Mouse (Mus musculus): ENCODE measurements around the gene Fra10ac1. TPM values are rescaled to one million over a fixed set of nuclear protein-coding genes. Genes with fewer than 3 reads are reported as not detected.

Gene Fra10ac1
- polyA plus RNA-seq, 1 experiment from 2014 or later: 37.6 TPM

- Histone ChIP-seq H3K9ac (ENCODE audit: low read depth, low read length) (no peak overlapping the region), H3K27ac (no peak overlapping the region), H3K4me3 (replicated peaks; ENCODE audit: low read depth, low read length) (no peak overlapping the region), H3K9me3 (replicated peaks; ENCODE audit: low read length) (no peaks in the 10 kb centered on the region), H3K27me3 (ENCODE audit: insufficient read depth, low read length) (no peaks in the 10 kb centered on the region), H3K4me1 (replicated peaks; ENCODE audit: insufficient read depth, low read length) (no peaks in the 10 kb centered on the region), H3K4me2 (ENCODE audit: low read length) (no peak overlapping the region), H3K36me3 (ENCODE audit: insufficient read depth, low read length) (no peaks in the 10 kb centered on the region)
- no peak for TF ChIP-seq CTCF (IDR thresholded peaks at IDR 0.05; ENCODE audit: low read depth)
- DNase-seq (ENCODE audit: low spot score) (no peak), ATAC-seq (replicated peaks; ENCODE audit: low FRiP score, low read depth) (no peak)
- WGBS: 67% methylated on average over 7 of the region's 7 CpGs
These were observed 22.2 kb upstream of the Fra10ac1 start for GRCm38 (mm10) chr19:38246177-38246622.

GRCm38 (mm10) chr19:38245361-38246176 is 21.6 kb upstream of the Fra10ac1 start:
- WGBS: 44% methylated on average over 10 of the region's 10 CpGs
- ATAC-seq (replicated peaks; ENCODE audit: low FRiP score, low read depth) (no peak), DNase-seq (ENCODE audit: low spot score) (peak; percentile 16)

GRCm38 (mm10) chr19:38244748-38245147 is 20.8 kb upstream of the Fra10ac1 start:
- H3K27me3 ChIP-seq (ENCODE audit: insufficient read depth, low read length): no peaks in the 10 kb centered on the region
- H3K4me2 ChIP-seq (ENCODE audit: low read length): no peak overlapping the region
- DNase-seq (ENCODE audit: low spot score) (no peak), ATAC-seq (replicated peaks; ENCODE audit: low FRiP score, low read depth) (no peak)
- 64% methylated on average over 8 of the region's 8 CpGs for WGBS
- H3K9me3 ChIP-seq (replicated peaks; ENCODE audit: low read length): no peaks in the 10 kb centered on the region
- H3K27ac ChIP-seq: no peak overlapping the region
- H3K9ac ChIP-seq (ENCODE audit: low read depth, low read length): no peak overlapping the region
- H3K4me3 ChIP-seq (replicated peaks; ENCODE audit: low read depth, low read length): no peak overlapping the region
- H3K4me1 ChIP-seq (replicated peaks; ENCODE audit: insufficient read depth, low read length): no peaks in the 10 kb centered on the region
- no peak for TF ChIP-seq CTCF (IDR thresholded peaks at IDR 0.05; ENCODE audit: low read depth)
- H3K36me3 ChIP-seq (ENCODE audit: insufficient read depth, low read length): no peaks in the 10 kb centered on the region

More at GRCm38 (mm10) chr19:38245361-38246176, 21.6 kb upstream of the Fra10ac1 start:
- TF ChIP-seq CTCF (IDR thresholded peaks at IDR 0.05; ENCODE audit: low read depth): no peak
- Histone ChIP-seq H3K9me3 (replicated peaks; ENCODE audit: low read length) (no peaks in the 10 kb centered on the region), H3K4me3 (replicated peaks; ENCODE audit: low read depth, low read length) (no peak overlapping the region), H3K36me3 (ENCODE audit: insufficient read depth, low read length) (no peaks in the 10 kb centered on the region), H3K4me2 (ENCODE audit: low read length) (no peak overlapping the region), H3K9ac (ENCODE audit: low read depth, low read length) (no peak overlapping the region), H3K4me1 (replicated peaks; ENCODE audit: insufficient read depth, low read length) (no peaks in the 10 kb centered on the region), H3K27me3 (ENCODE audit: insufficient read depth, low read length) (no peaks in the 10 kb centered on the region), H3K27ac (no peak overlapping the region)

- no peak overlapping the region for H3K4me2 ChIP-seq (ENCODE audit: low read length)
- no peak overlapping the region for H3K9ac ChIP-seq (ENCODE audit: low read depth, low read length)
- no peaks in the 10 kb centered on the region for H3K9me3 ChIP-seq (replicated peaks; ENCODE audit: low read length)
- H3K4me1 ChIP-seq (replicated peaks; ENCODE audit: insufficient read depth, low read length): no peaks in the 10 kb centered on the region
- H3K27ac ChIP-seq: no peak overlapping the region
- no peak for TF ChIP-seq CTCF (IDR thresholded peaks at IDR 0.05; ENCODE audit: low read depth)
- H3K4me3 ChIP-seq (replicated peaks; ENCODE audit: low read depth, low read length): no peak overlapping the region
- ATAC-seq (replicated peaks; ENCODE audit: low FRiP score, low read depth) (no peak), DNase-seq (ENCODE audit: low spot score) (no peak)
- no peaks in the 10 kb centered on the region for H3K36me3 ChIP-seq (ENCODE audit: insufficient read depth, low read length)
- 82% methylated on average over 8 of the region's 8 CpGs for WGBS
- H3K27me3 ChIP-seq (ENCODE audit: insufficient read depth, low read length): no peaks in the 10 kb centered on the region
These were observed 18.4 kb upstream of the Fra10ac1 start for GRCm38 (mm10) chr19:38242314-38242852.

GRCm38 (mm10) chr19:38238213-38238951 is 14.4 kb upstream of the Fra10ac1 start:
- Histone ChIP-seq H3K27me3 (ENCODE audit: insufficient read depth, low read length) (no peaks in the 10 kb centered on the region), H3K4me2 (ENCODE audit: low read length) (no peak overlapping the region), H3K27ac (no peak overlapping the region), H3K36me3 (ENCODE audit: insufficient read depth, low read length) (no peaks in the 10 kb centered on the region), H3K4me1 (replicated peaks; ENCODE audit: insufficient read depth, low read length) (no peaks in the 10 kb centered on the region), H3K9ac (ENCODE audit: low read depth, low read length) (no peak overlapping the region), H3K9me3 (replicated peaks; ENCODE audit: low read length) (no peaks in the 10 kb centered on the region), H3K4me3 (replicated peaks; ENCODE audit: low read depth, low read length) (no peak overlapping the region)
- ATAC-seq (replicated peaks; ENCODE audit: low FRiP score, low read depth) (no peak), DNase-seq (ENCODE audit: low spot score) (no peak)
- WGBS: 65% methylated on average over 12 of the region's 12 CpGs
- no peak for TF ChIP-seq CTCF (IDR thresholded peaks at IDR 0.05; ENCODE audit: low read depth)

- no peak overlapping the region for H3K4me3 ChIP-seq (replicated peaks; ENCODE audit: low read depth, low read length)
- no peaks in the 10 kb centered on the region for H3K4me1 ChIP-seq (replicated peaks; ENCODE audit: insufficient read depth, low read length)
- no peaks in the 10 kb centered on the region for H3K36me3 ChIP-seq (ENCODE audit: insufficient read depth, low read length)
- no peaks in the 10 kb centered on the region for H3K27me3 ChIP-seq (ENCODE audit: insufficient read depth, low read length)
- H3K9me3 ChIP-seq (replicated peaks; ENCODE audit: low read length): no peaks in the 10 kb centered on the region
- no peak for TF ChIP-seq CTCF (IDR thresholded peaks at IDR 0.05; ENCODE audit: low read depth)
- H3K9ac ChIP-seq (ENCODE audit: low read depth, low read length): no peak overlapping the region
- WGBS: 28% methylated on average over 3 of the region's 3 CpGs
- DNase-seq (ENCODE audit: low spot score) (peak; percentile 53), ATAC-seq (replicated peaks; ENCODE audit: low FRiP score, low read depth) (no peak; the same call in 1 of the 2 replicates)
- no peak overlapping the region for H3K4me2 ChIP-seq (ENCODE audit: low read length)
- no peak overlapping the region for H3K27ac ChIP-seq
These were observed 13.9 kb upstream of the Fra10ac1 start for GRCm38 (mm10) chr19:38237834-38238212.

Data from kidney, postnatal 0 days (tissue).